Mouse (Mus musculus) ES-E14 (cell line): ENCODE measurements at regions not wholly inside any gene's neighbourhood (a gene's known extent, or its start where the extent isn't known, plus 50 kb on each side); places are given as distances from the start of the nearest gene placed in this dataset.

Experiments
- HCFC1 ChIP-seq: IDR thresholded peaks from 2 replicates; pipeline ENCODE4 v1.6.1; 2012; ENCODE audit warnings: low read length, inconsistent platforms, borderline replicate concordance; ENCODE audit not compliant: insufficient read depth
- MAFK ChIP-seq: IDR thresholded peaks from 2 replicates; pipeline ENCODE4 v1.6.1; 2014; ENCODE audit warnings: mild to moderate bottlenecking, low read depth, low read length, inconsistent platforms; ENCODE audit not compliant: insufficient read depth
- ZNF384 ChIP-seq: IDR thresholded peaks from 2 replicates; pipeline ENCODE4 v1.6.1; 2012; ENCODE audit warnings: low read depth, low read length, inconsistent platforms

DNA sequence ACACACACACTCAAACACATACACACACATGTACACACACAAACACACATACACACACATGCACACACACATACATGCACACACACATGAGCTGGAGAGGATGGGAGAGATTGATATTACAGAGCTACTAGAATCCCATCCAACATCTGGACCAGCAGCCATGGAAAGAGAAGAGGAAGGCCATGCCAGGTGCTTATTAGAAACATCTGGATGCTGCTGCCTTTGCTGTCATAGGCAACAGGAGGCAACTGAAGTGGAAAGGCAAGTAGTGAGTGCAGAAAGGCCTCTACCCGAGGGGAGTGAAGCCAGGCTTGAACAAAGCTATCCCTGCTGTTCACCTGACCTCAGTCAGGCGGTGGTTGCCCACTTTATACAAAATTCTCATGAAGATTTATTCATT is 385.1 kb downstream of the Adra2a start:
- no peak for TF ChIP-seq ZNF384
- no peak for TF ChIP-seq HCFC1
- no peak for TF ChIP-seq MAFK
